13 mouse cellular contexts compared by ENCODE assay signal in the genomic region with DNA sequence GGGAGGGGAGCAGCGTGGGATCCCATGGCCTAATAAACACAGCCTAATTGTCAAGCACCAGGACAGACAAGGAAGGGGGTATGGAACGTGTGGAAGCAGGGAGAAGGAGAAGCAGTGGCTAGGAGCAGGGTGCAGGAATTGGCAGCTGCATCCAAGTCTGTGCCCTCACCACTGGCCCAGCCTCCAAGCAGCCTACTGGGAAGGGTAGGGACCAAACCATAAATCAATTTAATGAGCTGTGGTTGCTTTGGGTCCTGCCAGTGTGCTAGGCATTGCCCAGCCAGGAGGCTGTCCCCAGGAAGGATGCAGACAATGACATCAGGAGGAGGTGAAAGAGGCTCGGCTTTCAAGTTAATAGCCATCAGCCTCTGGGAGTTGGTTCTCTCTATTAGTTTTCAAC.
DNase-seq lines count a peak whose midpoint lies in the region; ATAC-seq lines count a peak whose summit lies in the region.
"Had no signal": no experiment of that assay in that cellular context is flagged by ENCODE, and none has a peak within 500 bp of the region (broad histone marks: within the 10 kb centered on the region; RNA-seq: fewer than 3 reads in every experiment).

No protein-coding gene starts in this region.

- peak overlapping the region; percentile 58; the same call in 1 of the 2 replicates for H3K27ac ChIP-seq in hindbrain, embryonic 12.5 days
- H3K27ac ChIP-seq in hindbrain, embryonic 10.5 days: no peak overlapping the region
- peak overlapping the region; percentile 24; the same call in 1 of the 2 replicates for H3K27ac ChIP-seq in heart, embryonic 15.5 days
- H3K27ac ChIP-seq in neural tube, embryonic 12.5 days: peak overlapping the region; percentile 27; the same call in 1 of the 2 replicates
- H3K27ac ChIP-seq: limb, embryonic 13.5 days had no signal

- no peak for ATAC-seq in hindbrain, embryonic 12.5 days (ENCODE audit: low FRiP score)
- no peak for ATAC-seq in heart, embryonic 15.5 days (replicated peaks; ENCODE audit: insufficient number of reproducible peaks, insufficient read depth, low FRiP score, low read depth)
- ATAC-seq in neural tube, embryonic 12.5 days (ENCODE audit: low FRiP score, low read depth): peak; percentile 90
- ATAC-seq: intestine, embryonic 16.5 days had no signal

- H3K4me3 ChIP-seq in hindbrain, embryonic 12.5 days: no peak overlapping the region
- no peak overlapping the region for H3K4me3 ChIP-seq in hindbrain, embryonic 10.5 days
- H3K4me3 ChIP-seq in heart, embryonic 15.5 days: no peak overlapping the region
- H3K4me3 ChIP-seq in neural tube, embryonic 12.5 days: no peak overlapping the region
- H3K4me3 ChIP-seq: limb, embryonic 13.5 days had no signal

- no peak overlapping the region for H3K4me2 ChIP-seq in hindbrain, embryonic 12.5 days (replicated peaks)
- no peak overlapping the region for H3K4me2 ChIP-seq in heart, embryonic 15.5 days
- no peak overlapping the region; the same call in 1 of the 2 replicates for H3K4me2 ChIP-seq in neural tube, embryonic 12.5 days (replicated peaks)
- H3K4me2 ChIP-seq: limb, embryonic 13.5 days; lung, embryonic 14.5 days had no signal

- H3K4me1 ChIP-seq in hindbrain, embryonic 12.5 days: peaks cover 21% of the 10 kb centered on the region
- H3K4me1 ChIP-seq in hindbrain, embryonic 10.5 days (replicated peaks): peaks cover 28% of the 10 kb centered on the region
- H3K4me1 ChIP-seq in heart, embryonic 15.5 days (replicated peaks): peaks cover 2% of the 10 kb centered on the region; the same call in 1 of the 2 replicates
- H3K4me1 ChIP-seq in neural tube, embryonic 12.5 days: peaks cover 26% of the 10 kb centered on the region

- no peaks in the 10 kb centered on the region for H3K9me3 ChIP-seq in hindbrain, embryonic 12.5 days (replicated peaks)
- H3K9me3 ChIP-seq in hindbrain, embryonic 10.5 days: no peaks in the 10 kb centered on the region
- no peaks in the 10 kb centered on the region for H3K9me3 ChIP-seq in heart, embryonic 15.5 days (replicated peaks)
- H3K9me3 ChIP-seq in neural tube, embryonic 12.5 days: no peaks in the 10 kb centered on the region
- H3K9me3 ChIP-seq: limb, embryonic 13.5 days had no signal

- no peaks in the 10 kb centered on the region for H3K27me3 ChIP-seq in hindbrain, embryonic 12.5 days
- H3K27me3 ChIP-seq in hindbrain, embryonic 10.5 days (ENCODE audit: insufficient read depth, poor library complexity, severe bottlenecking): no peaks in the 10 kb centered on the region
- no peaks in the 10 kb centered on the region for H3K27me3 ChIP-seq in heart, embryonic 15.5 days
- no peaks in the 10 kb centered on the region for H3K27me3 ChIP-seq in neural tube, embryonic 12.5 days (replicated peaks)
- H3K27me3 ChIP-seq: limb, embryonic 13.5 days had no signal

- H3K36me3 ChIP-seq in hindbrain, embryonic 12.5 days: no peaks in the 10 kb centered on the region
- H3K36me3 ChIP-seq in hindbrain, embryonic 10.5 days: no peaks in the 10 kb centered on the region
- H3K36me3 ChIP-seq in heart, embryonic 15.5 days: no peaks in the 10 kb centered on the region
- H3K36me3 ChIP-seq in neural tube, embryonic 12.5 days: no peaks in the 10 kb centered on the region
- H3K36me3 ChIP-seq: limb, embryonic 13.5 days had no signal

- DNase-seq in embryo, embryonic 11 days: peak; percentile 17
- no peak for DNase-seq in embryo, embryonic 10 days (ENCODE audit: low spot score)
- DNase-seq in hindbrain, embryonic 10.5 days (ENCODE audit: low spot score): no peak
- DNase-seq in lung, postnatal 36 days: no peak
- no peak for DNase-seq in left cerebral cortex, postnatal 10 days (ENCODE audit: extremely low spot score in 1 of 2, low spot score in 2 of 2)
- DNase-seq: adrenal gland, postnatal 25 days; lung, embryonic 14.5 days; thymus, adult 18-20 months had no signal

- intact Hi-C loops in left cerebral cortex, postnatal 10 days (cut with DNase I): loop anchor here (10.0 kb wide), 1 partner anchor 147 kb away; no protein-coding TSS in a partner anchor

- 35% methylated on average over 3 of the region's 3 CpGs for WGBS in hindbrain, embryonic 12.5 days
- 59% methylated on average over 3 of the region's 3 CpGs for WGBS in hindbrain, embryonic 10.5 days
- WGBS in heart, embryonic 15.5 days: 52% methylated on average over 3 of the region's 3 CpGs
- 7% methylated on average over 3 of the region's 3 CpGs for WGBS in neural tube, embryonic 12.5 days

- H3K9ac ChIP-seq in hindbrain, embryonic 12.5 days: no peak overlapping the region
- H3K9ac ChIP-seq in heart, embryonic 15.5 days: no peak overlapping the region
- H3K9ac ChIP-seq in neural tube, embryonic 12.5 days: no peak overlapping the region
- H3K9ac ChIP-seq: limb, embryonic 13.5 days; lung, embryonic 14.5 days had no signal
